Mouse (Mus musculus): ENCODE measurements around the gene Ptrh1. TPM values are rescaled to one million over a fixed set of nuclear protein-coding genes. Genes with fewer than 3 reads are reported as not detected.

Ptrh1 gene
- polyA plus RNA-seq, 1 experiment from 2014 or later = 3.9 TPM

GRCm38 (mm10) chr2:32763353-32763752, 12.2 kb upstream of the Ptrh1 start:
- H3K4me3 ChIP-seq (replicated peaks; ENCODE audit: low read length) = no peak overlapping the region
- WGBS = 76% methylated on average over 3 of the region's 3 CpGs
- no peak for ATAC-seq (ENCODE audit: insufficient read depth, low FRiP score)
- H3K27me3 ChIP-seq (ENCODE audit: control insufficient read depth, insufficient read depth, low read length) = no peaks in the 10 kb centered on the region
- H3K9ac ChIP-seq (ENCODE audit: low read length) = no peak overlapping the region
- H3K9me3 ChIP-seq (replicated peaks; ENCODE audit: control insufficient read depth, low read length) = no peaks in the 10 kb centered on the region
- H3K36me3 ChIP-seq (ENCODE audit: control insufficient read depth, insufficient read depth, low read length) = no peaks in the 10 kb centered on the region
- no peak overlapping the region for H3K4me2 ChIP-seq (ENCODE audit: low read depth, low read length)
- no peak overlapping the region for H3K27ac ChIP-seq (ENCODE audit: low read length)
- no peaks in the 10 kb centered on the region for H3K4me1 ChIP-seq (ENCODE audit: control insufficient read depth, insufficient read depth, low read length)

DNA sequence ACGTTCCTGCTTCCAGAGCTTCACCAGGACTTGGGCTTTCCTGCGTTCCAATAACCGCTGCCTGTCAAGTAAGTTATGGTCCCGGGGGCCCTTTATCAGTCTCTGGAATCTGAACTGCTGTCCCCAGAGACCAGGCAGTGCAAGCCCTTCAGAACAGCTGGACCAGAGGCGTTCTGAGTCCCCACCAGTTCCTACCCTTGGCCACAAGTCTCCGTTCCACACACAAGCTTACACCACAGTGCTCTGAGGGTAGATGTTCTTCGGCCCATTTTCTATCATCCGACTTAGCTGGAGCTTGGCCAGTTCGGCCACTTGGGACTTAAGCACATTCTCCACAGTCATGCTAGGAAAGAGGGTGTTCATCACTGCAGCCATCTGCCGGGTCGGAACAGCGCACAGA, 8.3 kb upstream of the Ptrh1 start:
- Histone ChIP-seq H3K36me3 (ENCODE audit: control insufficient read depth, insufficient read depth, low read length) (no peaks in the 10 kb centered on the region), H3K4me2 (ENCODE audit: low read depth, low read length) (no peak overlapping the region), H3K9me3 (replicated peaks; ENCODE audit: control insufficient read depth, low read length) (no peaks in the 10 kb centered on the region), H3K27me3 (ENCODE audit: control insufficient read depth, insufficient read depth, low read length) (no peaks in the 10 kb centered on the region), H3K9ac (ENCODE audit: low read length) (no peak overlapping the region), H3K4me3 (replicated peaks; ENCODE audit: low read length) (no peak overlapping the region), H3K4me1 (ENCODE audit: control insufficient read depth, insufficient read depth, low read length) (peaks cover 5% of the 10 kb centered on the region; the same call in 1 of the 2 replicates), H3K27ac (ENCODE audit: low read length) (no peak overlapping the region)
- 69% methylated on average over 12 of the region's 12 CpGs for WGBS
- no peak for ATAC-seq (ENCODE audit: insufficient read depth, low FRiP score)

GRCm38 (mm10) chr2:32768661-32769285, 6.8 kb upstream of the Ptrh1 start:
- Histone ChIP-seq H3K27ac (ENCODE audit: low read length) (no peak overlapping the region), H3K27me3 (ENCODE audit: control insufficient read depth, insufficient read depth, low read length) (no peaks in the 10 kb centered on the region), H3K4me2 (ENCODE audit: low read depth, low read length) (no peak overlapping the region), H3K9me3 (replicated peaks; ENCODE audit: control insufficient read depth, low read length) (no peaks in the 10 kb centered on the region), H3K4me1 (ENCODE audit: control insufficient read depth, insufficient read depth, low read length) (peaks cover 5% of the 10 kb centered on the region; the same call in 1 of the 2 replicates), H3K4me3 (replicated peaks; ENCODE audit: low read length) (no peak overlapping the region), H3K9ac (ENCODE audit: low read length) (no peak overlapping the region), H3K36me3 (ENCODE audit: control insufficient read depth, insufficient read depth, low read length) (no peaks in the 10 kb centered on the region)
- ATAC-seq (ENCODE audit: insufficient read depth, low FRiP score) = no peak
- WGBS = 43% methylated on average over 19 of the region's 19 CpGs

- H3K4me3 ChIP-seq (replicated peaks; ENCODE audit: low read length) = no peak overlapping the region
- 78% methylated on average over 5 of the region's 5 CpGs for WGBS
- H3K27me3 ChIP-seq (ENCODE audit: control insufficient read depth, insufficient read depth, low read length) = no peaks in the 10 kb centered on the region
- peaks cover 5% of the 10 kb centered on the region; the same call in 1 of the 2 replicates for H3K4me1 ChIP-seq (ENCODE audit: control insufficient read depth, insufficient read depth, low read length)
- no peak for ATAC-seq (ENCODE audit: insufficient read depth, low FRiP score)
- no peaks in the 10 kb centered on the region for H3K36me3 ChIP-seq (ENCODE audit: control insufficient read depth, insufficient read depth, low read length)
- no peak overlapping the region for H3K4me2 ChIP-seq (ENCODE audit: low read depth, low read length)
- no peaks in the 10 kb centered on the region for H3K9me3 ChIP-seq (replicated peaks; ENCODE audit: control insufficient read depth, low read length)
- no peak overlapping the region for H3K9ac ChIP-seq (ENCODE audit: low read length)
- H3K27ac ChIP-seq (ENCODE audit: low read length) = no peak overlapping the region
Observed at GRCm38 (mm10) chr2:32769327-32770085, 6.1 kb upstream of the Ptrh1 start.

DNA sequence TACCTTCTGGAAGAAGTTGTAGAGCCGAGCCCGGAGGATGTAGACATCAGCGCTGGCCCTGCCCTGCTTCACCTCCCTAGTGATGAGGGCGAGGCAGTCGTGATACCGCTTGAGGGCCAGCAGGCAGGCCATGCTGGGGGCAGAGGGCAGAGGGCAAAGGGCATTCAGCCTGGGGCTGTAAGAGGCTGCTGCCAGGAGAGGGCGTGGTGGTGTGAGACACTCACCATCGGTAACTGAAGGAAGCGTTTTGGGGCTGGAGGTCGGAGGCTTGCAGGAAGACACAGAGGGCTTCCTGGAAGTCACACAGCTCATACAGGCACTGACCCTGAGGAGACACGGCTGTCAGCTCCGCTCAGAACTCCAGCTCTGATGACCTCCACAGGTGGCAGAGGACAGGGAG, 3.7 kb upstream of the Ptrh1 start:
- Histone ChIP-seq H3K9ac (ENCODE audit: low read length) (no peak overlapping the region), H3K9me3 (replicated peaks; ENCODE audit: control insufficient read depth, low read length) (no peaks in the 10 kb centered on the region), H3K4me3 (replicated peaks; ENCODE audit: low read length) (no peak overlapping the region), H3K4me1 (ENCODE audit: control insufficient read depth, insufficient read depth, low read length) (peaks cover 18% of the 10 kb centered on the region), H3K36me3 (ENCODE audit: control insufficient read depth, insufficient read depth, low read length) (no peaks in the 10 kb centered on the region), H3K27me3 (ENCODE audit: control insufficient read depth, insufficient read depth, low read length) (no peaks in the 10 kb centered on the region), H3K4me2 (ENCODE audit: low read depth, low read length) (no peak overlapping the region), H3K27ac (ENCODE audit: low read length) (no peak overlapping the region)
- no peak for ATAC-seq (ENCODE audit: insufficient read depth, low FRiP score)
- 26% methylated on average over 12 of the region's 12 CpGs for WGBS

DNA sequence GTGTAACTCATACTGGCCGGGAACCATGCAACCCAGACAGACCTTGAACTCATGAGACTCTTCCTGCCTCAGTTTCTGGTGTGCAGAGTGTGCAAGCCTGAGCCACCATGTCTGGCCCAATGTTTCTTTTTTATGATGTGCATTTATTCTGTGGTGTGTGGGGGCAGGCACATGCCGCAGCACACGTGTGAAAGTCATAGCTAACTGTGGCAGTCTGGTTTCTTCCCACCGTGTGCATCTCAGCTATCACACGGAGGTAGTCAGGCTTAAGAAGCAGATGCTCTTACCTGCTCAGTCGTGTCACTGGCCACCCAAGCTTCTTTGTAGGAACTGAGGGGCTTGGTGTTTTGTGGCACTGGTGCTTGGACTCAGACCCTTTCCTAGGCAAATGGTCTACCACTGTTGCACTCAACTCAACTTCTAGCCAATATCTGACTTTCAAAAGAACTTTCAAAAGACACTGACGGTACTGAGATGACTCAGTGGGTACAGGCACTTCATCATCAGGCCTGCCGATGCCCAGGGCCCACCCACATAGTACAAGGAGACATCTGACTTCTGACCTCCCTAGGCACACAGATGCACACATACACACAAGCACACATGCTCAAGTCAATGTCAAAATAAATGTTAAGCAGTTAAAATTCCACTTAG, 2.8 kb upstream of the Ptrh1 start:
- Histone ChIP-seq H3K4me2 (ENCODE audit: low read depth, low read length) (no peak overlapping the region), H3K9me3 (replicated peaks; ENCODE audit: control insufficient read depth, low read length) (no peaks in the 10 kb centered on the region), H3K27ac (ENCODE audit: low read length) (no peak overlapping the region), H3K9ac (ENCODE audit: low read length) (no peak overlapping the region), H3K4me1 (ENCODE audit: control insufficient read depth, insufficient read depth, low read length) (peaks cover 18% of the 10 kb centered on the region), H3K36me3 (ENCODE audit: control insufficient read depth, insufficient read depth, low read length) (no peaks in the 10 kb centered on the region), H3K27me3 (ENCODE audit: control insufficient read depth, insufficient read depth, low read length) (no peaks in the 10 kb centered on the region), H3K4me3 (replicated peaks; ENCODE audit: low read length) (no peak overlapping the region)
- WGBS = 72% methylated on average over 8 of the region's 8 CpGs
- ATAC-seq (ENCODE audit: insufficient read depth, low FRiP score) = no peak

GRCm38 (mm10) chr2:32776192-32776591, 606 bp downstream of the Ptrh1 start:
- no peaks in the 10 kb centered on the region for H3K36me3 ChIP-seq (ENCODE audit: control insufficient read depth, insufficient read depth, low read length)
- H3K4me2 ChIP-seq (ENCODE audit: low read depth, low read length) = peak overlapping the region; percentile 92
- no peaks in the 10 kb centered on the region for H3K27me3 ChIP-seq (ENCODE audit: control insufficient read depth, insufficient read depth, low read length)
- peak overlapping the region; percentile 58 for H3K4me3 ChIP-seq (replicated peaks; ENCODE audit: low read length)
- peaks cover 18% of the 10 kb centered on the region for H3K4me1 ChIP-seq (ENCODE audit: control insufficient read depth, insufficient read depth, low read length)
- H3K9me3 ChIP-seq (replicated peaks; ENCODE audit: control insufficient read depth, low read length) = no peaks in the 10 kb centered on the region
- ATAC-seq (ENCODE audit: insufficient read depth, low FRiP score) = no peak
- no peak overlapping the region for H3K27ac ChIP-seq (ENCODE audit: low read length)
- 26% methylated on average over 22 of the region's 22 CpGs for WGBS
- peak overlapping the region; percentile 68 for H3K9ac ChIP-seq (ENCODE audit: low read length)

- ATAC-seq (ENCODE audit: insufficient read depth, low FRiP score) = no peak
- Histone ChIP-seq H3K4me3 (replicated peaks; ENCODE audit: low read length) (no peak overlapping the region), H3K27me3 (ENCODE audit: control insufficient read depth, insufficient read depth, low read length) (no peaks in the 10 kb centered on the region), H3K36me3 (ENCODE audit: control insufficient read depth, insufficient read depth, low read length) (no peaks in the 10 kb centered on the region), H3K4me2 (ENCODE audit: low read depth, low read length) (no peak overlapping the region), H3K4me1 (ENCODE audit: control insufficient read depth, insufficient read depth, low read length) (peaks cover 12% of the 10 kb centered on the region), H3K9ac (ENCODE audit: low read length) (no peak overlapping the region), H3K9me3 (replicated peaks; ENCODE audit: control insufficient read depth, low read length) (no peaks in the 10 kb centered on the region), H3K27ac (ENCODE audit: low read length) (no peak overlapping the region)
- 94% methylated on average over 6 of the region's 6 CpGs for WGBS
Observed at GRCm38 (mm10) chr2:32778081-32778480, 2.5 kb downstream of the Ptrh1 start.

DNA sequence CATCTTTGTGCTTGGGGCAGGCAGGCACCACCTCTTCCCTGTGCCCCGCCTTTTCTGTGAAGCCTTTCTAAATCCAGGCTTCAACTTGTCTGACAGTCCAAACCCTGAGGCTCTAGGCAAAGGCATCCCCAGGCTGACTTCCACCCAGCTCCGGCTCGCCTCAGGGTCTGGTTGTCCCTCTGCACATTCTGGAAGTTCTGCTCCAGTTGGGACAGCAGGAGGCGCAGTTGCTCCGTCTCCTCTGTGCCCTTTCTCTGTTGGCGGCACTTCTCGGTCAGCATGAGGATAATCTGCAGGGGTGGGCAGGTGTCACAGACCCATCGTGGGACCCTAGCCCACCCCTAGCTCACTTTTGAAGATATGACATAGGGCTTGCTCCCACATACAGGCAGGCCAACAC, 3.5 kb downstream of the Ptrh1 start:
- no peak overlapping the region for H3K27ac ChIP-seq (ENCODE audit: low read length)
- no peak for ATAC-seq (ENCODE audit: insufficient read depth, low FRiP score)
- no peak overlapping the region; the same call in 1 of the 2 replicates for H3K9ac ChIP-seq (ENCODE audit: low read length)
- H3K4me1 ChIP-seq (ENCODE audit: control insufficient read depth, insufficient read depth, low read length) = peaks cover 12% of the 10 kb centered on the region
- H3K36me3 ChIP-seq (ENCODE audit: control insufficient read depth, insufficient read depth, low read length) = no peaks in the 10 kb centered on the region
- H3K4me2 ChIP-seq (ENCODE audit: low read depth, low read length) = no peak overlapping the region
- 11% methylated on average over 8 of the region's 8 CpGs for WGBS
- H3K9me3 ChIP-seq (replicated peaks; ENCODE audit: control insufficient read depth, low read length) = no peaks in the 10 kb centered on the region
- H3K27me3 ChIP-seq (ENCODE audit: control insufficient read depth, insufficient read depth, low read length) = no peaks in the 10 kb centered on the region
- H3K4me3 ChIP-seq (replicated peaks; ENCODE audit: low read length) = no peak overlapping the region

All from stomach, embryonic 16.5 days (tissue).